Mouse (Mus musculus) lung, postnatal 0 days (tissue): ENCODE measurements around the gene Socs1.

ENCODE experiments used
- CTCF ChIP-seq: IDR thresholded peaks from 2 replicates; pipeline ENCODE4 v1.5.1; 2016; ENCODE audit warnings: antibody characterized with exemption, mild to moderate bottlenecking
- EP300 ChIP-seq: IDR thresholded peaks from 2 replicates; pipeline ENCODE4 v1.6.1; 2016; ENCODE audit warnings: antibody characterized with exemption, mild to moderate bottlenecking, control low read depth

- TF ChIP-seq CTCF, result no peak
- TF ChIP-seq EP300, result no peak
Measured at GRCm38 (mm10) chr16:10825840-10826239, 40.5 kb upstream of the Socs1 start.
